Mouse (Mus musculus): ENCODE measurements around the gene 4933424G06Rik. TPM values are rescaled to one million over a fixed set of nuclear protein-coding genes. Genes with fewer than 3 reads are reported as not detected.

4933424G06Rik gene
- polyA plus RNA-seq, 1 experiment from 2014 or later: not detected

GRCm38 (mm10) chr1:36746452-36746851 lies 36.5 kb downstream of the 4933424G06Rik start:
- Histone ChIP-seq H3K27ac (ENCODE audit: low read length) (no peak overlapping the region), H3K4me3 (ENCODE audit: low read depth, low read length) (no peak overlapping the region), H3K9me3 (ENCODE audit: control insufficient read depth, low read depth, low read length) (no peaks in the 10 kb centered on the region), H3K27me3 (ENCODE audit: control insufficient read depth, insufficient read depth, low read length) (no peaks in the 10 kb centered on the region), H3K4me1 (ENCODE audit: control insufficient read depth, insufficient read depth, low read length) (no peaks in the 10 kb centered on the region), H3K4me2 (replicated peaks; ENCODE audit: low read depth, low read length) (no peak overlapping the region), H3K36me3 (ENCODE audit: control insufficient read depth, insufficient read depth, low read length) (no peaks in the 10 kb centered on the region), H3K9ac (replicated peaks; ENCODE audit: low read depth, low read length) (no peak overlapping the region)
- WGBS: 41% methylated on average over 15 of the region's 15 CpGs
- ATAC-seq (ENCODE audit: insufficient number of reproducible peaks, insufficient read depth, low FRiP score, low read depth): no peak

GRCm38 (mm10) chr1:36753932-36754675 lies 44.2 kb downstream of the 4933424G06Rik start:
- H3K4me2 ChIP-seq (replicated peaks; ENCODE audit: low read depth, low read length): no peak overlapping the region
- H3K9me3 ChIP-seq (ENCODE audit: control insufficient read depth, low read depth, low read length): no peaks in the 10 kb centered on the region
- WGBS: 77% methylated on average over 6 of the region's 6 CpGs
- H3K27me3 ChIP-seq (ENCODE audit: control insufficient read depth, insufficient read depth, low read length): no peaks in the 10 kb centered on the region
- H3K9ac ChIP-seq (replicated peaks; ENCODE audit: low read depth, low read length): no peak overlapping the region
- H3K4me3 ChIP-seq (ENCODE audit: low read depth, low read length): no peak overlapping the region
- H3K36me3 ChIP-seq (ENCODE audit: control insufficient read depth, insufficient read depth, low read length): no peaks in the 10 kb centered on the region
- no peak for ATAC-seq (ENCODE audit: insufficient number of reproducible peaks, insufficient read depth, low FRiP score, low read depth)
- no peaks in the 10 kb centered on the region for H3K4me1 ChIP-seq (ENCODE audit: control insufficient read depth, insufficient read depth, low read length)
- H3K27ac ChIP-seq (ENCODE audit: low read length): no peak overlapping the region

DNA sequence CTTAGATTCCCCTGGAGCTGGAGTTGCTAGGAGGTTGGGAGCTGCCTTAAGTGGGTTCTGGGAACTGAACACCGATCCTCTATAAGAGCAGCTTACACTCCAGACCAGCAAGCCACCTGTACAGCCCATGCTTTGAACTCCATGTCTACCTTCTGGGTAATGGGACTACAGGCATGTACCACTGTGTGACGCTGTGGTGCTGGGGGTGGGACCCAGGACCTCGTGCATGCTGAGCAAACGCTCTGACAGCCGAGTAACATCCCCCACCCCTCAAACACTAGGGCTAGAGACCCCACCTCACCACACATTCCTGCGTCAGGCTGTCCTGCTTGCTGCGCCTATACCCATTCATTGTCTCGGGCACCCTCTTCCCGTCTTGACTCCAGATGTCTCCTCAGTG lies 48.6 kb downstream of the 4933424G06Rik start:
- Histone ChIP-seq H3K4me2 (replicated peaks; ENCODE audit: low read depth, low read length) (no peak overlapping the region), H3K4me1 (ENCODE audit: control insufficient read depth, insufficient read depth, low read length) (no peaks in the 10 kb centered on the region), H3K36me3 (ENCODE audit: control insufficient read depth, insufficient read depth, low read length) (no peaks in the 10 kb centered on the region), H3K4me3 (ENCODE audit: low read depth, low read length) (no peak overlapping the region), H3K27me3 (ENCODE audit: control insufficient read depth, insufficient read depth, low read length) (no peaks in the 10 kb centered on the region), H3K9me3 (ENCODE audit: control insufficient read depth, low read depth, low read length) (no peaks in the 10 kb centered on the region), H3K9ac (replicated peaks; ENCODE audit: low read depth, low read length) (no peak overlapping the region), H3K27ac (ENCODE audit: low read length) (no peak overlapping the region)
- 81% methylated on average over 9 of the region's 9 CpGs for WGBS
- ATAC-seq (ENCODE audit: insufficient number of reproducible peaks, insufficient read depth, low FRiP score, low read depth): no peak

- Histone ChIP-seq H3K4me2 (replicated peaks; ENCODE audit: low read depth, low read length) (no peak overlapping the region), H3K9me3 (ENCODE audit: control insufficient read depth, low read depth, low read length) (no peaks in the 10 kb centered on the region), H3K36me3 (ENCODE audit: control insufficient read depth, insufficient read depth, low read length) (no peaks in the 10 kb centered on the region), H3K4me1 (ENCODE audit: control insufficient read depth, insufficient read depth, low read length) (no peaks in the 10 kb centered on the region), H3K4me3 (ENCODE audit: low read depth, low read length) (no peak overlapping the region), H3K9ac (replicated peaks; ENCODE audit: low read depth, low read length) (no peak overlapping the region), H3K27ac (ENCODE audit: low read length) (no peak overlapping the region), H3K27me3 (ENCODE audit: control insufficient read depth, insufficient read depth, low read length) (no peaks in the 10 kb centered on the region)
- no peak for ATAC-seq (ENCODE audit: insufficient number of reproducible peaks, insufficient read depth, low FRiP score, low read depth)
- 87% methylated on average over 18 of the region's 18 CpGs for WGBS
Observed at GRCm38 (mm10) chr1:36759076-36759475, 49.1 kb downstream of the 4933424G06Rik start.

DNA sequence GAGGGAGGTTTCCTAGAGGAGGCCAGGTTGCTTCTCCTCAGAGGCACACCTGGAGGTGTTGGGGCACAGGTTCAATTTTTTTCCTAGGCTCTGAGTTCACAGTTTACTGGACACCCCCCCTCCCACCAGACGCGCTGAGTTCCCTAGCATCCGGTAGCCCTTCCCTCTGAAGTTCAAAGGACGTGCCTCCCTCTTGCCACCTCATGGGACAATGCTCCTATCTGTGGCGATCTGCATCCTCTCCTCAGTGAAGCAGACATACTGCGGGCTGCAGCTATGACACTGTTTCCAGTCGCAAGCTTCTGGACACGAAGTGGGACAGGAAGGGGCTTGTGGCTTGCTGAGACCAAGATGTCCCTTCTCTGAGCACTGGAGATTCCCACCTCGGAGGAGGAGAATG lies 50.5 kb downstream of the 4933424G06Rik start:
- WGBS: 83% methylated on average over 9 of the region's 9 CpGs

GRCm38 (mm10) chr1:36761061-36761460 lies 51.1 kb downstream of the 4933424G06Rik start:
- H3K9ac ChIP-seq (replicated peaks; ENCODE audit: low read depth, low read length): no peak overlapping the region
- H3K27ac ChIP-seq (ENCODE audit: low read length): no peak overlapping the region
- no peaks in the 10 kb centered on the region for H3K27me3 ChIP-seq (ENCODE audit: control insufficient read depth, insufficient read depth, low read length)
- no peaks in the 10 kb centered on the region for H3K9me3 ChIP-seq (ENCODE audit: control insufficient read depth, low read depth, low read length)
- 86% methylated on average over 8 of the region's 8 CpGs for WGBS
- H3K4me3 ChIP-seq (ENCODE audit: low read depth, low read length): no peak overlapping the region
- ATAC-seq (ENCODE audit: insufficient number of reproducible peaks, insufficient read depth, low FRiP score, low read depth): no peak
- no peaks in the 10 kb centered on the region for H3K4me1 ChIP-seq (ENCODE audit: control insufficient read depth, insufficient read depth, low read length)
- H3K36me3 ChIP-seq (ENCODE audit: control insufficient read depth, insufficient read depth, low read length): no peaks in the 10 kb centered on the region
- no peak overlapping the region for H3K4me2 ChIP-seq (replicated peaks; ENCODE audit: low read depth, low read length)

More for the DNA sequence above, 50.5 kb downstream of the 4933424G06Rik start:
- Histone ChIP-seq H3K36me3 (ENCODE audit: control insufficient read depth, insufficient read depth, low read length) (no peaks in the 10 kb centered on the region), H3K27ac (ENCODE audit: low read length) (no peak overlapping the region), H3K9ac (replicated peaks; ENCODE audit: low read depth, low read length) (no peak overlapping the region), H3K9me3 (ENCODE audit: control insufficient read depth, low read depth, low read length) (no peaks in the 10 kb centered on the region), H3K4me3 (ENCODE audit: low read depth, low read length) (no peak overlapping the region), H3K4me2 (replicated peaks; ENCODE audit: low read depth, low read length) (no peak overlapping the region), H3K27me3 (ENCODE audit: control insufficient read depth, insufficient read depth, low read length) (no peaks in the 10 kb centered on the region), H3K4me1 (ENCODE audit: control insufficient read depth, insufficient read depth, low read length) (no peaks in the 10 kb centered on the region)
- ATAC-seq (ENCODE audit: insufficient number of reproducible peaks, insufficient read depth, low FRiP score, low read depth): no peak

DNA sequence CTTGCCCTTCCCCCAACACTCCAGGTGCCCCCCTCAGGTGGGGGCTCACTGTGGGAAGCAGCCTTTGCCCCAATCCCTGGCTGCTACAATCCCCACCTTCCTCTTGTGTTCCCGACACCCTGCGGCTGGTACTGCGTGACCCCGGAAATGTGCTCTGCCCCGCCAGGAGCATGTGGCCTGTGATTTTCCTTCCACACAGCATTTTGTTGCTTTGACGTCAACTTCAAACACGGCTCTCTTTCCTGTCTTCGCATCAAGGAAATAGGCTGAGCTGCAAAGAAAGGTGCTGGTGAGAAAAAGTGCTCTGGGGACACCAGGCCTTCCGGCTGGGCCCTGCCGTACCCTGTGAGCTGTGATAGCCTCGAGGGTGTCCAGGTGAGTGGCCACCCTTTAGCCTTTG lies 51.6 kb downstream of the 4933424G06Rik start, which contains the start of gene Zap70:
Zap70 (plus strand) TSS at position 231 of the 400 bp plus-strand sequence.
- Histone ChIP-seq H3K27me3 (ENCODE audit: control insufficient read depth, insufficient read depth, low read length) (no peaks in the 10 kb centered on the region), H3K4me1 (ENCODE audit: control insufficient read depth, insufficient read depth, low read length) (no peaks in the 10 kb centered on the region), H3K9me3 (ENCODE audit: control insufficient read depth, low read depth, low read length) (no peaks in the 10 kb centered on the region), H3K9ac (replicated peaks; ENCODE audit: low read depth, low read length) (no peak within 1 kb of the TSS), H3K27ac (ENCODE audit: low read length) (no peak within 1 kb of the TSS), H3K4me3 (ENCODE audit: low read depth, low read length) (no peak within 1 kb of the TSS), H3K36me3 (ENCODE audit: control insufficient read depth, insufficient read depth, low read length) (no peaks in the 10 kb centered on the region), H3K4me2 (replicated peaks; ENCODE audit: low read depth, low read length) (no peak within 1 kb of the TSS)
- no peak for ATAC-seq (ENCODE audit: insufficient number of reproducible peaks, insufficient read depth, low FRiP score, low read depth)
- 81% methylated on average over 11 of the region's 11 CpGs for WGBS

GRCm38 (mm10) chr1:36766431-36767205 lies 56.7 kb downstream of the 4933424G06Rik start:
- 49% methylated on average over 4 of the region's 4 CpGs for WGBS
- Histone ChIP-seq H3K9ac (replicated peaks; ENCODE audit: low read depth, low read length) (no peak overlapping the region), H3K27ac (ENCODE audit: low read length) (no peak overlapping the region), H3K9me3 (ENCODE audit: control insufficient read depth, low read depth, low read length) (no peaks in the 10 kb centered on the region), H3K36me3 (ENCODE audit: control insufficient read depth, insufficient read depth, low read length) (no peaks in the 10 kb centered on the region), H3K4me1 (ENCODE audit: control insufficient read depth, insufficient read depth, low read length) (no peaks in the 10 kb centered on the region), H3K27me3 (ENCODE audit: control insufficient read depth, insufficient read depth, low read length) (0 out of 2 replicates have a peak, but pooled peaks cover 2% of the 10 kb centered on the region), H3K4me2 (replicated peaks; ENCODE audit: low read depth, low read length) (no peak overlapping the region), H3K4me3 (ENCODE audit: low read depth, low read length) (no peak overlapping the region)
- no peak for ATAC-seq (ENCODE audit: insufficient number of reproducible peaks, insufficient read depth, low FRiP score, low read depth)
